Mouse (Mus musculus) inflammation-experienced regulatory T-cells (primary cell): ENCODE measurements around the gene Iqch. TPM values are rescaled to one million over a fixed set of nuclear protein-coding genes. Genes with fewer than 3 reads are reported as not detected.

Experiments
- polyA plus RNA-seq, 2 experiments: library from polyadenylated mRNA; unstranded; fragments of 100-300 nt; shearing (Covaris generic); gene quantifications; one replicate each; pipeline ENCODE4 v1.2.1; 2017

Iqch gene
- 1 to 10 TPM in 1 of 2 experiments, under 1 TPM in 1; 0.11 to 1.5 TPM for polyA plus RNA-seq

GRCm38 (mm10) chr9:63602043-63602939 is at the start of gene Iqch, which contains the start of gene Aagab:
Gene Iqch (minus strand): TSS chr9:63602493.
Gene Aagab (plus strand): TSS chr9:63602660.

GRCm38 (mm10) chr9:63398611-63399462 is 203.5 kb downstream of the Iqch start, which contains the start of gene 2300009A05Rik:
Gene 2300009A05Rik (minus strand): TSS chr9:63399246.

GRCm38 (mm10) chr9:63377270-63378142 is 224.8 kb downstream of the Iqch start, which contains the start of gene Map2k5:
Gene Map2k5 (minus strand): TSS chr9:63377902.

Other genes starting within 250 kb of the Iqch start
- 10 to 100 TPM; 35.2 to 53.9 TPM for gene Map2k5, start 224.6 kb downstream of the Iqch start, polyA plus RNA-seq
- gene 2300009A05Rik, start 203.2 kb downstream of the Iqch start, polyA plus RNA-seq = 10 to 100 TPM; 58.1 to 65.1 TPM
- 10 to 100 TPM; 40.2 to 42.1 TPM for gene Aagab, start 167 bp upstream of the Iqch start, polyA plus RNA-seq
- gene Smad3, start 155.5 kb upstream of the Iqch start, polyA plus RNA-seq = 10 to 100 TPM; 34.4 to 36.6 TPM